Mouse (Mus musculus): ENCODE measurements around the gene Asap2.
"Not testable (repeated sequence)": the region's sequence is repeated elsewhere in the genome, so short reads cannot be mapped to it uniquely, and the experiment has no call there.

GRCm38 (mm10) chr12:21097806-21098325 lies 107.6 kb downstream of the Asap2 start:
- TF ChIP-seq EP300 (optimal IDR thresholded peaks at IDR 0.05); CTCF (IDR thresholded peaks at IDR 0.05; ENCODE audit: low read depth): not testable (repeated sequence)

Measured in stomach, postnatal 0 days (tissue).